Mouse (Mus musculus): ENCODE measurements around the gene Atf5.

Gene Atf5

DNA sequence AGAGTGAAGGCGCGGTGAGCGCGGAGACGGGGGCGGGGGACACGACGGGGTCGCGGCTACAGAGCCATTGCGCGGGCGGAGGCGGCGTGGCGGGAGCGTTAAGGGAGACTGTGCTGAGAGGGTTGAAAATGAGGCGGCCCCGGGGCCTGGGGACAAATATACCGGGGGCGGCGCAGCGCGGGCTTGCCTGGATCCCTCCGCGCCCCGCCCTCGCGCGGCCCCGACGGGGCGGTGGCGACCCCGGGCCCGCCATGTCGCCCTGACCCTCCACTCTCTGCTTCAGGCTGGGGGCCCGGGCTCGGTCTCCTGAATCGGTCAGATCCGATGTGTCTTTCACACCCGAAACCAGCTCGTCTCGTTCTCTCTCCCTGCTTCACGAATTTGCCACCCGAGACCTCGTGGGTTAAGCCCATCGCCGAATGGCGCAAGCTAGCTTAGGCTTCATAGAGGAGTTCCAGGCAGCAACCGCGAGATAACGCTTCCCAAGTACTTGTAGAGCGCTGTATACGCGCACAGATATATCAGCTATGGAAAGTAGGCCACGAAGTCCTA is at the start of gene Atf5:
Gene Atf5 (minus strand): TSS at position 189 of the 552 bp plus-strand sequence.
- no peak for DNase-seq (ENCODE audit: low read depth)

- no peak for DNase-seq (ENCODE audit: low read depth)
Observed at GRCm38 (mm10) chr7:44864595-44865542, 48.4 kb upstream of the Atf5 start.

- no peak for DNase-seq (ENCODE audit: low read depth)
Observed at GRCm38 (mm10) chr7:44863982-44864494, 47.6 kb upstream of the Atf5 start.

GRCm38 (mm10) chr7:44863210-44863609 is 46.8 kb upstream of the Atf5 start:
- DNase-seq (ENCODE audit: low read depth), result no peak

- no peak for DNase-seq (ENCODE audit: low read depth)
Observed at GRCm38 (mm10) chr7:44862434-44862833, 46.0 kb upstream of the Atf5 start.

- no peak for DNase-seq (ENCODE audit: low read depth)
Observed at GRCm38 (mm10) chr7:44861429-44861816, 45.0 kb upstream of the Atf5 start.

GRCm38 (mm10) chr7:44860576-44861428 is 44.3 kb upstream of the Atf5 start:
- no peak for DNase-seq (ENCODE audit: low read depth)

GRCm38 (mm10) chr7:44859896-44860295 is 43.4 kb upstream of the Atf5 start:
- no peak for DNase-seq (ENCODE audit: low read depth)

- no peak for DNase-seq (ENCODE audit: low read depth)
Observed at GRCm38 (mm10) chr7:44857905-44858304, 41.4 kb upstream of the Atf5 start.

GRCm38 (mm10) chr7:44857042-44857552 is 40.6 kb upstream of the Atf5 start, which contains the start of gene Pnkp:
Gene Pnkp, plus strand, starts transcription at chr7:44857139.
- DNase-seq (ENCODE audit: low read depth), result peak; percentile 87

GRCm38 (mm10) chr7:44856265-44856916 is 39.9 kb upstream of the Atf5 start:
- DNase-seq (ENCODE audit: low read depth), result no peak

DNA sequence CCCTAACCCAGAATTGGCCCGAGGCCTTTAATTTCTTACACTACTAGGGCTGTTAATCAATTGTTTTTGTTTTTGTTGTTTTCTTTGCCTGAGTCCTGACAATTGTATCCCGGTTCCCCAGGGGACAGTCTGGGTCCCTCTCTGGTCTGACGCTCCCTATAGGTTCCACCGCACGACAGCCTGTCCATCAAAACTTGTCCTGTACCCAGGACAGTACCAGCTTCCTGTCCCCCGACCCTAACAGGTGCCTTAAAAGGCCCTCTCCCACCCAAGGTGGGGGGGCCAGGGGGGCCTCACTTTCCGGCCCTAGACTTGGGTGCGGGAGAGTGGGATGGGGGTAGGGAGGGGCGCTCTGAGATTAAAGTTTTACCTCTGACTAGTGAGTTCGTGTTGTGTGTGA is 38.6 kb upstream of the Atf5 start:
- DNase-seq (ENCODE audit: low read depth), result no peak

GRCm38 (mm10) chr7:44854356-44855031 is 38.0 kb upstream of the Atf5 start:
- no peak for DNase-seq (ENCODE audit: low read depth)

DNA sequence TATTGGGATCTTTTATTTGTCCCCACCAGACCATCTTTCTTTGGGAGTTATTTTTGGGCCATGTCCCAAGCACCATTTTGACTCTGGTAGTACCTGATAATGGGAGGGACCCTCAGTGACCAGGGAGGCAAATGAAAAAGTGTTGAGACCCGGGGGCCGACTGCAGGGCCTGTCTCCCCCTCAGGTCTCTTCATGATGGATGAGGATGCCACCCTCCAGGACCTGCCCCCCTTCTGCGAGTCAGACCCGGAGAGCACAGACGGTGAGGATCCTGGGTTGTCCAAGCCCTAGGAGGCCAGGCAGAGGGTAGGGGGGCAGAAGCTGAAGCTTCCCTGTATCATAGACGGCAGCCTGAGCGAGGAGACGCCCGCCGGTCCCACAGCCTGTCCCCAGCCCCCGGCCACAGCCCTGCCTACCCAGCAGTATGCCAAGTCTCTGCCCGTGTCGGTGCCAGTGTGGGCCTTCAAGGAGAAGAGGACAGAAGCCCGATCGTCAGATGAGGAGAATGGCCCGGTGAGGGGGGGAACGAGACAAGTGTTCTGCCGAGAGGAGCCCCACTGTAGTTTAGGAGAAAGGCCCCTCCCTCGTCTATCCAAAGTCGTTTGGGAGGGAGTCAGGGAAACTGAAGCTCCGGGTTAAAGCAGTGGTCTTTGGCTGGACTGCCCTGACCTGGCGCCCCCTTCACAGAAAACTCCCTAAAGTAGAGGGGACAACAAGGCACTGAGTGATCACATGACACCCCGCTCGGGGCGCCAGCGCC is 37.3 kb upstream of the Atf5 start:
- no peak for DNase-seq (ENCODE audit: low read depth)

GRCm38 (mm10) chr7:44853065-44853464 is 36.6 kb upstream of the Atf5 start:
- DNase-seq (ENCODE audit: low read depth), result no peak

DNA sequence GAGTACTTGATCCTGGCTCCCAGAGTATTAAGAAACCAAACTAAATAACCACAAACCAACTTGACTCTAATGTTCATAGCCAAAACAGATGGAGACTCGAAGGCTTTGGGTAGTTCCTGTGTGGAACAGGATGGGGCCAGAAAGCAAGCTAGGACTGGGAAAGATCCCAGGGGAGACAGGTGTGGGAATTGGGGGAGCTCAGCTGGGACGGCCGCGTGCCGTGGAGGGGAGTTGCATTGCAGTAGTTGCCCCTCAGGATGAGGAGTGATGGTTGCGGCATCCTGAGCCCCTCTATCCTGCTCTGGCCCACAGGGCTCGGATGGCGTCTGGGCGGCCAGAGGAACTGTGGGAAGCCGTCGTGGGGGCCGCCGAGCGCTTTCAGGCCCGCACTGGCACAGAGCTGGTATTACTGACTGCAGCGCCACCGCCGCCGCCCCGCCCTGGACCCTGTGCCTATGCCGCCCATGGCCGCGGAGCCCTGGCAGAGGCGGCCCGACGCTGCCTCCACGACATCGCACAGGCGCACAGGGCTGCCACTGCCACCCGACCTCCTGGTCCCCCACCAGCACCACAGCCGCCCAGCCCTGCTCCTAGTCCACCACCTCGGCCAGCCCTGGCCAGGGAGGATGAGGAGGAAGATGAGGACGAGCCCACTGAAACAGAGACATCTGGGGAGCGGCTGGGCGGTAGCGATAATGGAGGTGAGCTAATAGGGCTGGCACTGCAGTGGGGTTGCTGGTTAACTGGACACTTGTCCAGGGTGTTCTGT is 36.0 kb upstream of the Atf5 start:
- DNase-seq (ENCODE audit: low read depth), result no peak

- DNase-seq (ENCODE audit: low read depth), result no peak
Observed at GRCm38 (mm10) chr7:44851625-44852234, 35.3 kb upstream of the Atf5 start.

DNA sequence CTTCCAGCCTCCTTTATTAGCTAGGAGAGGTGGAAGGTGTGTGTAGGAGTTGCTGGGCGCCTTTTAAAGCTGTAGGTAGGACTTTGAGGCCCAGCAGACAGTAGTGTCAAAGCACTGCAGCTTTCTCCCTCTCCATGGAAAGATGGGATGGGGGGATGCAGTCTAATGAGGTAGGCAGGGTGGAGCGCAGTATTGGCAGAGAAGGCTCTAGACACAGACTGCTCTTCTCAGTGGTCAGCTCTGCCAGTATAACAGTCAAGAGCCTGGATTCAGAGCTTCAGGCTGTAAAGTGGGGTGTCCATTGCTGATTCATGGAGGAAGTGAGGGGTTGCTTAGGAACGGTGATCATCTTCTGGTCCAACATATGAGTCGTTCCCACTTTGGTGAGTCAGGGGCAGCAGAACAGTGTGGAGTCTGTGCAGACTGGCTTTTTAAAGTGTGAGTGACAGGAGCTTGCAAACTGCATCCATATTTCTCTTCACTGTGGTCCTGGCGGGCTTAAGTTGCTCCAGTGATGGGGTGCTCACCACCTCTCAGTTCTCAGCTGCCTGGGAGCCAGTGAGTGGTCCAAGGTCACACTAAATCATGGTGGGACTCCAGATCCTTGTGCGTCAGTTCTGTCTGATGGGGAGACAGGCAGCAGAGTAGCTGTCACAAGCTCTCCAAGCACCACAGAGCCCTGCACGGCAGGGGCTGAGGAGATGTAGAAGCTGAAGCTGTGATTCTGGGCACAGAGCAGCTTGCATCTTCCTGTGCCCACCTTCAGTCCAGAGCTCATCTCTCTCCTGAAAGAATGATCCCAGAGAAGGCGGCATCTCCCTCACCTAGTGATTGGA is 34.5 kb upstream of the Atf5 start:
- DNase-seq (ENCODE audit: low read depth), result no peak

Data from c-Kit-positive CD71-negative TER-119-negative erythroid progenitor cells, embryonic 14.5 days (primary cell).